ENCODE assay signal across 12 mouse cellular contexts in the genomic region with DNA sequence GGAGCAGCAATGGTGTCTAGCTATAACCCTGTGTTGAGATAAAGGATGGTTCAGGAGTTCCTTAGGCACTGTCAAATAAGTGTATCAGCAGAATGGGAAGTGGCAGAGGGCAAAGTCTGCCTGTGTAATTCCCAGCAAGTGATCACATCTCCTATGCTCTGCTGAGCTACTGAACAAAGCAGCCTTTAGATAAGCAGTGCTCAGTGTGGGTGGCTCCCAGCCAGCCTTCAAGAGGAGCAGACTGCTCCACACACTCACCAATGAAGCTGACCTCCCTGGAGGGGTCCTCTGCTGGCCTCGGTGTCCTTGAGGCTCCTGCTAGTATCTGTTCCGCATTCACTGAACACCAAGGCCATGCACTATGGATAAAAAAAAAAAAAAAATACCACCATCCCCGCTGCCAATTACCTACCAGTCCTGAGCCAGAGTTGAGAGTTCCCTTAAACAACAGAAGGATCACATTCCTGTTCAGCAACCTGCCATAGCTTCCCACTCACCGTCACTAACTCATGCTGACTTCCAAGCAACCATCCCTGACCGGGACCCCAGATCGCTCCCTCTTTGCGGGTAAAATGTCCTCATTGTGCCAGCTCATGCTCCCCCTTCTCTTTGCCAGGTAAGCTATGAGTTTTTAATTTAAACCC.
DNase-seq lines count a peak whose midpoint lies in the region; ATAC-seq and TF ChIP-seq lines count a peak whose summit lies in the region.
"Had no signal": no experiment of that assay in that cellular context is flagged by ENCODE, and none has a peak within 500 bp of the region (broad histone marks: within the 10 kb centered on the region; RNA-seq: fewer than 3 reads in every experiment).

No protein-coding gene starts in this region.

- H3K9me3 ChIP-seq in intestine, postnatal 0 days (ENCODE audit: control insufficient read depth), result no peaks in the 10 kb centered on the region
- H3K9me3 ChIP-seq: forebrain, embryonic 10.5 days; neural tube, embryonic 13.5 days had no signal

- peak; percentile 8 to 9 for DNase-seq in heart, postnatal 14 days
- no peak for DNase-seq in heart, postnatal 36 days
- DNase-seq in ovary, postnatal 36 days (ENCODE audit: low spot score), result peak; percentile 20
- DNase-seq in ovary, postnatal 14 days (ENCODE audit: low spot score), result no peak
- no peak for DNase-seq in gastrocnemius, adult 18-20 months (ENCODE audit: low spot score)
- DNase-seq in gastrocnemius, postnatal 4 days (ENCODE audit: low spot score in 2 of 2), result no peak
- DNase-seq: spleen, adult 18-20 months; thymus, postnatal 25 days had no signal

- no peak for TF ChIP-seq CTCF in intestine, postnatal 0 days (IDR thresholded peaks at IDR 0.05; ENCODE audit: low read depth)

- no peak overlapping the region for H3K4me3 ChIP-seq in intestine, postnatal 0 days (ENCODE audit: low read depth, low read length)
- H3K4me3 ChIP-seq: forebrain, embryonic 10.5 days; neural tube, embryonic 13.5 days had no signal

- H3K27ac ChIP-seq in intestine, postnatal 0 days (ENCODE audit: low read depth, low read length), result no peak overlapping the region
- H3K27ac ChIP-seq: forebrain, embryonic 10.5 days; hindbrain, embryonic 14.5 days; neural tube, embryonic 13.5 days had no signal

- no peaks in the 10 kb centered on the region for H3K27me3 ChIP-seq in intestine, postnatal 0 days (replicated peaks; ENCODE audit: control insufficient read depth, insufficient read depth, low read length)
- H3K27me3 ChIP-seq: neural tube, embryonic 13.5 days had no signal

- no peaks in the 10 kb centered on the region for H3K4me1 ChIP-seq in intestine, postnatal 0 days (replicated peaks; ENCODE audit: control insufficient read depth, insufficient read depth, low read length)

- H3K9ac ChIP-seq in intestine, postnatal 0 days (ENCODE audit: low read depth, low read length), result no peak overlapping the region
- H3K9ac ChIP-seq: hindbrain, embryonic 14.5 days; neural tube, embryonic 13.5 days had no signal

- WGBS in intestine, postnatal 0 days, result 63% methylated on average over 7 of the region's 7 CpGs

- H3K4me2 ChIP-seq in intestine, postnatal 0 days (replicated peaks; ENCODE audit: low read depth), result no peak overlapping the region
- H3K4me2 ChIP-seq: hindbrain, embryonic 14.5 days; neural tube, embryonic 13.5 days had no signal

- intact Hi-C loops in heart, postnatal 14 days (cut with DNase I), result loop anchor here (5.0 to 10.0 kb wide), 3 partner anchors 265 to 1608 kb away; no protein-coding TSS in a partner anchor
- intact Hi-C loops in heart, postnatal 36 days (cut with DNase I), result loop anchor here (2.0 to 10.0 kb wide), 5 partner anchors 265 to 1618 kb away; no protein-coding TSS in a partner anchor

- no peaks in the 10 kb centered on the region for H3K36me3 ChIP-seq in intestine, postnatal 0 days (ENCODE audit: control insufficient read depth, insufficient read depth)
- H3K36me3 ChIP-seq: forebrain, embryonic 10.5 days; neural tube, embryonic 13.5 days had no signal

- ATAC-seq in intestine, postnatal 0 days, result peak; percentile 60

Comparison
In these comparisons a context has a peak if more than half of its experiments do, and no peak if none do; other contexts are left out.
1. DNase-seq: peak in heart, postnatal 14 days (2 of 2) and ovary, postnatal 36 days (single experiment); none in heart, postnatal 36 days (0 of 2), ovary, postnatal 14 days (single experiment), gastrocnemius, adult 18-20 months (single experiment) and gastrocnemius, postnatal 4 days (0 of 2).